Mouse (Mus musculus) heart, adult 9 months (tissue): Measurements from ENCODE around the gene 4930519G04Rik.
"Not testable (repeated sequence)": the region's sequence is repeated elsewhere in the genome, so short reads cannot be mapped to it uniquely, and the experiment has no call there.

Source experiments
- DNase-seq, 2 experiments: peaks; one replicate each; pipeline ENCODE4 v3.0.0; 2022; ENCODE audit warnings: low spot score in 2 of 2

Gene 4930519G04Rik

DNA sequence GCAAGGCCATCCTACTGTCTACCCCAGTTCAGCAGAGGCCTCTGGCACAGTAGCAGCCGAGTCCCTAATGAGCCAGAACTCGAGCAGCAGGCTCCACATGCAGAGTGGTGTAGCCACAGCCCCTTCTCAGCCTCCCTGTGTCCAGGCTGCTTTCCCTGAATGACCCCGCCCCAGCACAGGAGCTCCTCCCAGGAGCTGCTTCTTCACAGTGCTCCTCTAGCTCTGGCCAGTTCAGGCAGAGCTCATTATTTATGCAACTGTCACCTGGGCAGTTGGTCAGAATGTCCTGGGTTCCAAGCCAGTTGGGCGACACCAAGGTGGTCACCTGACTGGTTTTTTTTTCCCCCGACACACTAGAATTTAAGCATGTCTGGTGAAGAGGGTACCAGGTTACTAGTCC lies at the start of gene 4930519G04Rik:
4930519G04Rik (plus strand) TSS at position 301 of the 400 bp plus-strand sequence.
- DNase-seq, result not testable (repeated sequence)

GRCm38 (mm10) chr5:114804335-114804734 lies 49.1 kb upstream of the 4930519G04Rik start:
- no peak for DNase-seq

- peak in 1 of 2 experiments; percentile 40 for DNase-seq
These were observed 48.5 kb upstream of the 4930519G04Rik start for GRCm38 (mm10) chr5:114804958-114805357.

DNA sequence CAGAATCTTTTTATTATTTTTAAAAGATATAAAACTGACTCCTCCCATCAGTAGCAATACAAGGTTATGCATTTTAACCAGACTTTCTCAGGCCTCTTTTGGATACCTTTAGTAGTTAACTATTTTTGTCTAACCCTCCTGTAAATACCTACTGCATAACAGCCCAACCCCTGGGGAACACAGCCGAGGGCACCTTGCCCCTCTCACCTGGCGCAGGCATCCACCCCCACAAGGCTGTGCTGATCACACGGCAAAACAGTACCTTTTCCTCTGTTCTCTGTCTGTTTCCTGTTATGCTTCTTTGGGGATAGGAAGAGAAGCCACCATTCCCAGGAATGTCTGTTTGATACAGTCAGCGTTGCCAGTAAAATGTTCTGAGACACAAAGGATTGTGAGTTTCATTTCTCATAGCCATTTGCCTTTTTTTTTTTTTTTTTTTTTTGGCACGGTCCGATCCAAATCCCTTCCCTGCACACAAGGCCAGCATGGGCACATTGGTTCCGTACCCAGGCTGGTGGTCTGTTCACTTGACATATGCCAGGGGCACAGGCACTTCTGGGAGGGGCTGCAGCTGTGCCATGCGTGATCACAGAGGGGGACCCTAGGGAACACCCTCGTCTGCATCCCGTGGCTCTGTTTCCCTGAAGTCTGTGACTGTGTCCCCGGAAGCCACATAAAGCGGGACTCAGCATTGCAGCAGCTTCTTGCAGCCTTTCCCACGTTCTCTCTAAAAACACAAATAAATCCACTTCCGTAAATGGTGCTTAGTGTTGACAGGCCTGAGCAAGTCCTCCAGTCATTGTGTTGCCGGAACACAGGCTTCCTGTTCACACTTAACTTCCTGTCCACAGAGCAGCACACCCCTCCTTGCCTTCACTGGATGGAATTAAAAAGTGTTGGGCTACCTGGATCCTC lies 47.8 kb upstream of the 4930519G04Rik start:
- DNase-seq, result peak; percentile 46 to 65

DNA sequence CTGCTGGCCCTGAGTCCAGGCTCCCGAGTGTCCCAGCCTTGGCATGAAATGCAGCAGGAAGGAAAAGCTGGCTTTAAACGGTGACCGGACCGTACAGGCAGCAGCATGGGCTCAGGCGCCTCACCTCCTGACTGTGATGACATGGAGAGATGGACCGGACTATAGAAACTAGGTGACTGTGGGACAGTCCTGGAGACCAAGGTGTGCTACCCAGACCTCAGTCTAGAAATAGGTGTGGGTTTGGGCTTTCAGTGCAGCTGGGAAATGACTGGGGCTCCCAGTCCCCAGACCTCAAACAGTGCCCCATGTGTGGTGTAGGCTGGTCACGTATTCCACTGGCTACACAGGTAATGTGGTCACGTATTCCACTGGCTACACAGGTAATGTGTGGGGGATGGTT lies 46.8 kb upstream of the 4930519G04Rik start:
- no peak for DNase-seq

DNA sequence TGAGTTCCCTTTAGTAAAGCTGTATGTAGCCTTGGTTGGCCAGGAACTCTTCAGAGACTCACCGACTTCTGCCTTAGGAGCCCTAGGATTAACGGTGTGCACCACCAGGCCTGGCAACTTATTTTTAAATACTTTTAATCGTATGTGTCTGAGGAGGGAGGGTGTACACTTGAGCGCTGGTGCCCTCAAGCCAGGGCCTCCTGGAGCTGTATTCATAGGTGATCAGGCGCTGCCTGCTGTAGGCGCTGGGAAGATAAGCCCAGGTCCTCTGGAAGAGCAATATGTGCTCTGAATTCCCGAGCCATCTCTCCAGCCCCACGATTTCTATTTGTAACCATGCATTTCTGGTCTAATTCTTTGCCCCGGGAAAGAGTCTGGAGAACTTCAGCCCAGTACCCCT lies 46.4 kb upstream of the 4930519G04Rik start:
- DNase-seq, result no peak

DNA sequence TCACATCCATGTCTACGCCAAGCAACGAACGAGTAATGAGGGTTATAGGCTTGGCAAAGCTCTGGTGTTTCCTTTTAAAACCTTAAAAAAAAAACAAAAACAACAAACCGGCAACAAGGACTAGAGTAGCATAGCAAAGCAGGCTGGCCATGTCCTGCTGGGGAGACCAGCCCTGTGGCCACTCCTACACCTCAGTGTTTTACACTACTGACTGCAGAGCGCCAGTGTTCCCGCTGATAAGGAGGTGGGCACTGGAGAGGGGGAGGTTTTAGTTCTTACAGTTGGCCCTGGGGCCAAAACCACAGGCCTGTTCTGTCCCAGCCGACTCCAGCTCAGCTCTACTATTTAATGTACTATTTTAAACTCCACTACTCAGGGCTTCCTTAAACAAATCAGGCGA lies 46.0 kb upstream of the 4930519G04Rik start:
- DNase-seq, result no peak

DNA sequence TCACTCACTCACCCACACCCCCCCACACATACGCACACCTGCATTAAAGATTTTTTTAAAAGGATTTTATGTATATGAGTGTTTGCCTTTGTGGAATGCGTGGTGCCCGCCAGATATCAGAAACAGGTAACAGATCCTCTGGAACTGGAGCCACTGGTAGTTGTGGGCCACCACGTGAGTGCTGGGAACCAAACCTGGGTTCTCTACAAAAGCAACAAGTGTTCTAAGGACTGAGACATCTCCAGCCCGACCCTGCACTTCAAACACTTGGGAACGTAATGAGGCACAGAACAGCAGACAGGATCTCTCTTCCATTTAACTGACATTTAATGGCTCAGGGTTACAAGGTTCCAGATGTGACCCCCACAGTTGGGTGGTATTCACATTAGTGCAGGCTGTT lies 45.6 kb upstream of the 4930519G04Rik start:
- DNase-seq, result no peak

- DNase-seq, result no peak
These were observed 45.1 kb upstream of the 4930519G04Rik start for GRCm38 (mm10) chr5:114808385-114808784.

- no peak for DNase-seq
These were observed 44.2 kb upstream of the 4930519G04Rik start for GRCm38 (mm10) chr5:114809181-114809756.

DNA sequence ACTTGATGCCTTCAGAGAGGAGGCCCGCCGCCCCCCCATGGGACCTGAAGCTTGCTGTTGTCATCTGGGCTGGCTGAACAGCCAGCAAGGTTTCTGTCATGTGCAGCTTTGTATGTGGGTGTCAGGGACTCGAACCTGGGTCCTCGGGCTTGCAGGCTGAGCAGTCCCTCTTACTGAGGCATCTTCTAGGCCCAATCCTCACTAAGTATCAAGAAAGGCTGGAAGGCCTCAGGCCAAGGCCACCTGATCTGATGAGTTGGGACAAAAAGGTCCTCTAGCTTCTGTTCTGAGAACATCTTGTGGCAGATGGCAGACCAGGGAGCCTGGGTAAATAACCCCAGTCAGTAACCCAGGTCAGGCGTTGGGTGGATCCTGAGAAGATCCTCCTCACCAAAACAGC lies 43.6 kb upstream of the 4930519G04Rik start:
- no peak for DNase-seq

DNA sequence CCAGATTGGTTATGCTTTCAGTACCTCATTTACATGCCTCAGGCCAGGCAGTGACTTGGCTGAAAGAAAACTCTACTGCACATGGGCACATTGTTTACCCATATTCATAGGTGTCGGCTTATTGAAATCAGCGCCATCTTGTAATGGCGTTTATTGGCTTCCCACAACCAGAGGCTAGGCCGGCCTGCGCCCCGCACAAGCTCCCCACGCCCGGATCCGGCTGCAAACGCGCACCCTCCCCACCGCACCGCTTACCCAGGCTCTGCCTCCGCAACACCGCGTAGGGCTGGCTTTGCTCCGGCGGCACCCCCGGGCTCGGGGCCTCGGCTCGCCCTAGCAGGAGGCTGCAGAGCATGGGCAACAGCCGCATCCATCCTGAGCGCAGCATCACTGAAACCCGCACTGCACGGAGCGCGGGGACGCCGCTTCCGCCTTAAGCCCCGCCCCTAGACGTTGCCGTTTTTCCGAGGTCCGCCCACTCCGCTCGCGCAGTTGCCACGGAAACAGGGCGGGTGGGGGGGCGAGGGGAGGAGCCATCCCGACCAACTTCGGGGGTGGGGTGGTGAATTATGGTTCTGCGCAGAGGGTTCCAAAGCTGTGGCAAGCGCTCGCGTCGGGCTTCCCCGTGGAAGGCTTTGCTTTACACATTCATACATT lies 39.8 kb upstream of the 4930519G04Rik start:
- DNase-seq, result peak; percentile 70 to 74

DNA sequence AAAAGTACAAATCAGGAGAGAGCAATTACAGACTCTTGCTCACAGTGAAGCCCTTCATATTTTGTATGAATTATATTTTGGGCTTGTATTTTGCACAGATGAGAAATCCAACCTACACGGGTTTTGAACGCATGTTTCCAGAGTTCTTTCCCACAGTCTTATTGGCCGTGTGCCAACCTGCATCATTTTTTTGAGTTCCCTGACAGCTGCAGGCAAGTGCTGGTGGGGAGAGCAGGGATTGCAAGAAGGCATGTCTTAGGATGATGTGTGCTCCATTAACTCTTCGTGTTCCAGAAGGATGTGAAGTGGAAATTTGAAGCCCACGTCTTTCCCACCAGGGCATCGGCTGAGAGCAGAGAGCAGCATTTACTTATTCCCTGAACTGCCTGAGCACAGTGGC lies 36.9 kb upstream of the 4930519G04Rik start:
- DNase-seq, result no peak

GRCm38 (mm10) chr5:114818124-114818523 lies 35.3 kb upstream of the 4930519G04Rik start:
- DNase-seq, result no peak

DNA sequence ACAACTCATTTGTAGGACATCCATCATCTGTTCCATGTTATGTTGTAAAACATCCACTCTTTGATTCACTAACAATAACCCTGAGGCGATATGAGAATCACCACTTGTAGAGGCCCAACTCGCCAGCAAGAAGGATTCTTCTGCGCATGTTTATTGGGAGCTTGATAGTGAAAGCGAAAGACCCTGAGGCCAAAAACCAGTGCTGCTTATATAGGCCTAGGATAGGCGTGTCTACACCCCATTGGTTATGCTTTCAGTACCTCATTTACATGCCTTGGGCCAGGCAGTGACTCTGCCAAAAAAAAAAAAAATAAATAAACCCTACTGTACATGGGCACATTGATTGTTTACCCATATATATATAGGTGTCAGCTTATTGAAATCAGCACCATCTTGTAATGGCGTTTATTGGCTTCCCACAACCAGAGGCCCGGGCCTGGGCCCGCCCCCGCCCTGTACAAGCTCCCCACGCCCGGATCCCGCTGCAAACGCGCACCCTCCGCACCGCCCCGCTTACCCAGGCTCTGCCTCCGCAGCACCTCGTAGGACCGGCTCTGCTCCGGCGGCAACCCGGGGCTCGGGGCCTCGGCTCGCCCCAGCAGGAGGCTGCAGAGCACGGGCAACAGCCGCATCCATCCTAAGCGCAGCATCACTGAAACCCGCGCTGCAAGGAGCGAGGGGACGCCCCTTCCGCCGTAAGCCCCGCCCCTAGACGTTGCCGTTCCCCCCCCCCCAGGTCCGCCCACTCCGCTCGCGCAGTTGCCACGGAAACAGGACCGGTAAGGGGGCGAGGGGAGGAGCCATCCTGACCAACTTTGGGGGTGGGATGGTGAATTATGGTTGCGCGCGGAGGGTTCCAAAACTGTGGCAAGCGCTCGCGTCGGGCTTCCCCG lies 30.4 kb upstream of the 4930519G04Rik start, which contains the start of gene 1500011B03Rik:
1500011B03Rik (minus strand) TSS at position 673 of the 893 bp plus-strand sequence.
- DNase-seq, result peak; percentile 33 to 40

DNA sequence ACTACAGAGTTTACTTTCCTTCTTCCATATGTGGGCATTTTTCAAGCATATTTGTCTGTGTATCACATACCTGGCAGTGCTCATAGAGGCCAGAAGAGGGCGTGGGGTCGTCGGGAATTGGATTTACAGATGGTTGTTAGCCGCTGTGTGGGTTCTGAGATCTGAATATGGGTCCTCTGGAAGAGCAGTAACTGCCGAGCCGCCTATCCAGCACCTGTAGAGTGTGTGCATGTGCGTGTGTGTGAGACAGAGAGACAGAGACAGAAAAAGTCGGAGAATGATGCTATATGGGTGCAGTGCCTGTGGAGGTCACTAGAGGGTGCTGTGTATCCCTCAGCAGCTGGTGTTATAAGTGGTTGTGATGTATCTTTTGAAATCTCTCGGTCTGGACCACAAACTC lies 29.3 kb upstream of the 4930519G04Rik start:
- peak in 1 of 2 experiments; percentile 36 for DNase-seq

- DNase-seq, result no peak
These were observed 27.3 kb upstream of the 4930519G04Rik start for GRCm38 (mm10) chr5:114825978-114826691.

DNA sequence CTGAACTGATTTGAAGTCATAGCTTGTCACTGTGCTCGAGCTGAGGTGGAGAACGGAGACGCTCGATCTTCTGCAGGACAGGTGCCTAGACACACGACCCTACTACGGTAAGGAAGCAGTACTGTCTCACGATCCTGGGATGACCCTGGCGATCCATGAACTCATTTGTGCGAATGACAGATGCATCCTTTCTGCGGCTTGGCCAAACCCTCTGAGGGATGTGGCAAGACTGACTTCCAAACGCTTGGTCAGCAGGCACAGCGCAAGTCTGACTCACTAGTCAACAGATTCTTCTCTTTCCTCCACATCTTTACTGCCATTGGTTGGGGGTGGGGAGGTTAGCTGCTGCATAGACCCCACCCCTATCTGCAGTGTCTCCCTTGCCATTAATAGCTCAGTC lies 26.0 kb upstream of the 4930519G04Rik start:
- DNase-seq, result peak; percentile 35 to 39

GRCm38 (mm10) chr5:114829740-114830139 lies 23.7 kb upstream of the 4930519G04Rik start:
- DNase-seq, result no peak

DNA sequence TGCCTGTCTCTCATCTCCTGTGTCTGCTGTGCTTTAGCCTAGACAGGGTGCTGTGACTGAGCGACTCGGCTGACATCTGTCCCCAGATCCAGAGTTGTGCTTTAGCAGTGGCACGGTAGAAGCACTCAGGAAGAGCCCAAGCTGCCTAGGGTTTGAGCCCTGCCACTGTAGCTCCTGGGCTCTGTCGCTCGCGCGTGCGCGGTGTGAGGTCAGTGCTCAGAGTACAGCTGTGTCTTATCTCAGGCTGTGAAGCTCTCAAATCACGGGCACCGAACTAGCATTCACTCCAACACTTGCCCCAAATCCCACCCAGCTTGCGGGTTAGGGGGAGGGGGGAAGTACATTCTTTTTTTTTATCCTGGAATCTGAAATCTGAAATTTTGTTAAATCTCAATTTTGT lies 16.6 kb upstream of the 4930519G04Rik start:
- DNase-seq, result no peak

DNA sequence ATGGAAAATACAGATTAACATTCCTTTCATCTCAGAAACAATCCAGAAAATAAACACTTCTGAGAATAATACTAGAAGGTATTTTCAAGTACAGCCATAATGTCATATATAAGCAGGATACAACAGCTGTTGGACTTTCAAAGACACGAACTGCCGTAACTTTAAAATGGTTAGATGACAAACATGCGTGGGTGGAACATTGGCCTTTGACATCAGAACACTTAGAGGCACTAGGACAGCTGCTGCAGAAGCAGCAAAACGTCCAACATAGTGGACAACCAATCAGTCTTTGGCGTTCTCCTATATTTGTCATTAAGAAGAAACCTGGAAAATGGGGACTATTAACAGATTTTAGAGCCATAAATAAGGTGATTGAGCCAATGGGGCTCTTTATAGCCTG lies 13.0 kb upstream of the 4930519G04Rik start:
- not testable (repeated sequence) for DNase-seq
